Mouse (Mus musculus): Measurements from ENCODE around the gene Myadml2.
"Not testable (repeated sequence)": the region's sequence is repeated elsewhere in the genome, so short reads cannot be mapped to it uniquely, and the experiment has no call there.

Myadml2 gene

DNA sequence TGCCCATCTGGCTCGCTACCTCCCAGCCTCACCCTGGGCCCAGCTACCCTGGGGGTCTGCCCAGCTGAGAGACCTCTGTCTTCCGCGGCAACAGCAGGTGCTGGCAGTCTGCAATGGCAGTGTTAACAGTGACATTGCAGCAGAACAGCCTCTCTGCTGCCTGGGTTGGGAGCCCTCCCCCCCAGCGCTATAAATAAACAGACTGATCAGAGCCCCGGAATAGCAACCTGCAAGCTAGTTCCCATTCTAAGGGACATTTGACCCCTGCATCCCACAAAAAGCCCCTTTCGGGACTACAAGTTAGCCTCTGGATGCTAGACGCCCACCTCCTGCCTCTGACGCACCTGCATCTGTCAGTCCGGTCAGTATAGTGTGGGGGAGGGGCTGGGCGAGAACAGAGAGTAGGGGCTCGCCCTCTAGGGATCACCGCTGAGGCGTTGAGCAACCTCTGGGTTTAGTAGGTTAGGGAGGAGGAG, at the start of gene Myadml2:
Myadml2 (minus strand) TSS at position 158 of the 476 bp plus-strand sequence.
- no peak for DNase-seq (ENCODE audit: low read depth)

GRCm38 (mm10) chr11:120697741-120698140, 49.8 kb upstream of the Myadml2 start:
- DNase-seq (ENCODE audit: low read depth), result no peak

- no peak for DNase-seq (ENCODE audit: low read depth)
Observed at GRCm38 (mm10) chr11:120696568-120696967, 48.6 kb upstream of the Myadml2 start.

DNA sequence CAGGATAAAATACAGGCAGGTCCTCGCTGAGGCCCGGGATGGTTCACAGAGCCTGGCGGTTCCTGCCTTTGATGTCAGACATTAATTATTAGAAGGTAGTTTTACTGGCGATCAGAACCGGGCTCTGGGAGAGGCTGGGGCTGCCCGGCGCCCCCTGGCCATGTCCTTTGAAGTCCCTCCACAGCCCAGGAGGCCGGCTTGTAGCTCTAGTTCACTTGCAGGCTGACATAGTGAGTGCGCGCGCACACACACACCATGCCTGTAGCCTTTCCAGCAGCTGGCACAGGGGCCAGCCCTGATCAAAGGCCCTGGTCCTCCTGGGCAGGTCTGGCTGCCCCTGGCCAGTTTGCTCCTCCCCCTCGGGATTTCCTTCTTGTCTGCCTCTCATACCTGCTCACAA, 47.7 kb upstream of the Myadml2 start:
- DNase-seq (ENCODE audit: low read depth), result no peak

- no peak for DNase-seq (ENCODE audit: low read depth)
Observed at GRCm38 (mm10) chr11:120695184-120695583, 47.2 kb upstream of the Myadml2 start.

DNA sequence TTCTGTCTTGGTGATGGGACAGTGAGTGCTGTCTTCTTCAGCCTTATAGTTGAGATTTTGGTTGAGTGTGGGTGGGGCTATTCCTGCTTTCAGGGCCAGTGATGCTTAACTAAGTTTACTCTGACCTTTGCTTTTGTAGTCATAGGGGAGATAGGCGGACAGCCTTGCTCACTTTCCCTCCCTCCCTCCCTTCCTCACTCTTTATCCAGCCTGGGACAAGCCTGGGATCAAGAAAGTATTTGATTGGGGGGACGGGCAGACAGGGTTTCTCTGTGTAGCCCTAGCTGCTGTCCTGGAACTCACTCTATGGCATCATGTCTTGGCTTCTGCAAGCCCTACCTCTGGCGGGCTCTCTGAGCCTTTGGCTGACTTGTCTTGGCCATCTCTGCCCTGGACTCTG, 45.5 kb upstream of the Myadml2 start:
- no peak for DNase-seq (ENCODE audit: low read depth)

GRCm38 (mm10) chr11:120692471-120693011, 44.6 kb upstream of the Myadml2 start:
- DNase-seq (ENCODE audit: low read depth), result no peak

- DNase-seq (ENCODE audit: low read depth), result no peak
Observed at GRCm38 (mm10) chr11:120689365-120689764, 41.4 kb upstream of the Myadml2 start.

DNA sequence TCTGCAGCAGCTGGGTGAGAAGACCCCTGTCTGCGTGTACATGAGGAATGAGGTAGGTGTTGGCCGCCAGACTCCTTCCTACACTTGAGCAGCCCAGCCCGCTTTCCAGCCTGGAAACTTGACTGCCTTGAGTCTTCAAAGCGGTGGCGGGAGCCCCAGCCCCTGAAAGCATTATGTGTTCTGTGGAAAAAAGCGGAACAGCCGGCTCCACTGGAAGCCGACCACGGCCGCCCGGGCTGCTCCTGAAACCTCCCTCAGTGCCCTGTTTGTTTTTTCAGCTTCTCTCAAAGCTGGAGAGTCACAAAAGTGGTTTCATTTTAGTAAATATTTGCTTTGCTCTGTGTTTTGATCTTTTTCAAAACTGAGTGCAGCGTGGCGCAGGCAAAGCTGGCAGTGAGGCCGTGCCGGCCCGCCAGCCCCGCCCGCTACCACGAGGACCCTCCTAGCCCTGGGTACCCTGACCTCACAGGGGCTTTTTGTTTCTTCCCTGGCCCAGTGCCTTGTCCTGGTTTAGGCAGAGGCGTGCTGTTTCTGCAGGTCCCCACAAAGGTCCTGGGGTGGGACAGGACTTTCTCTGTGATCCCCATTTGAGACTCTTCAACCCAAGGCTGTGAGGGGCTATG, 38.8 kb upstream of the Myadml2 start:
- no peak for DNase-seq (ENCODE audit: low read depth)

GRCm38 (mm10) chr11:120684660-120685059, 36.7 kb upstream of the Myadml2 start:
- no peak for DNase-seq (ENCODE audit: low read depth)

GRCm38 (mm10) chr11:120684086-120684485, 36.1 kb upstream of the Myadml2 start:
- no peak for DNase-seq (ENCODE audit: low read depth)

DNA sequence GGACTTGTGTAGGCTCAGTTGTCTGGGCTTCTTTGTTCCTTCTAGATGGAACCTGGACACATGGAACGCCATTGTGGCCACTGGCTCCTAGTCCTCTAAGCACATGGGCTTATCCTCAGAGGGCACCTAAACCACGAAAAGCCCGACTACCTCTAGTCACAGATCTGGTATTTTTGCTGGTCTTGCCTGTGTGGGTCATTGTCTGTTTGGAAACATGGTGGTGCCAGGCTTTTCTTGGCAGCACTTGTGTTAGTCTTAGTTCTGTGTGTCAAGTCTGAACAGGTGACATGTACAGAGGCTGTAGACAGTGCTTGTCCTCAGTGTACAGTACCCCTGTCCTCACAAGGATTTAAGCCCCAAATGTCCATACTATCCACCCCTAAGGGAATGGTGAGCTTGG, 35.6 kb upstream of the Myadml2 start:
- DNase-seq (ENCODE audit: low read depth), result no peak

DNA sequence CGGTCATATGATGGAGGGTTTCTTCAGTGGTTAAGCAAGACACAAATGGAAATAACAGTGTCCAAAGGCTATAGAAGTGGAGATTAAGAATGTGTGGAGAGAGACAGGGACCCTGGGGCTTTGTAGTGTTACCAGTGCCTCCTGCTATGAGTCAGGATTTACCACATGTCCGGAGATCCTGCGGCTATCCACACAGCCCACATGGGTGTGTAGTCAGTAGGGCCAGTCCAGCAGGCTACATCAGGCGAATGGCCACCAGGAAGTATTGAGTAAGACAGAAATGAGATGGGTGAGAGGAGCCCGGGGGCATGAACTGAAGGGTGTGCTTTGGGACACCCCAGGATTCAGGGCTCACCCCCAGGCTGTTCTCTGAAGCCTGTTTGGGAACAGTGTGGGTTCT, 34.7 kb upstream of the Myadml2 start:
- no peak for DNase-seq (ENCODE audit: low read depth)

GRCm38 (mm10) chr11:120679909-120680308, 32.0 kb upstream of the Myadml2 start:
- DNase-seq (ENCODE audit: low read depth), result no peak

- DNase-seq (ENCODE audit: low read depth), result no peak
Observed at GRCm38 (mm10) chr11:120676951-120677350, 29.0 kb upstream of the Myadml2 start.

- not testable (repeated sequence) for DNase-seq (ENCODE audit: low read depth)
Observed at GRCm38 (mm10) chr11:120675875-120676274, 27.9 kb upstream of the Myadml2 start.

- no peak for DNase-seq (ENCODE audit: low read depth)
Observed at GRCm38 (mm10) chr11:120673594-120674122, 25.7 kb upstream of the Myadml2 start.

- DNase-seq (ENCODE audit: low read depth), result peak; percentile 94
Observed at GRCm38 (mm10) chr11:120672687-120673593, 25.0 kb upstream of the Myadml2 start, which contains the start of gene Aspscr1. Aspscr1 (plus strand) TSS chr11:120672973.

- DNase-seq (ENCODE audit: low read depth), result no peak
Observed at GRCm38 (mm10) chr11:120666617-120667016, 18.7 kb upstream of the Myadml2 start.

GRCm38 (mm10) chr11:120665406-120665805, 17.4 kb upstream of the Myadml2 start:
- DNase-seq (ENCODE audit: low read depth), result no peak

GRCm38 (mm10) chr11:120663714-120664113, 15.8 kb upstream of the Myadml2 start:
- DNase-seq (ENCODE audit: low read depth), result no peak

- no peak for DNase-seq (ENCODE audit: low read depth)
Observed at GRCm38 (mm10) chr11:120662759-120663158, 14.8 kb upstream of the Myadml2 start.

DNA sequence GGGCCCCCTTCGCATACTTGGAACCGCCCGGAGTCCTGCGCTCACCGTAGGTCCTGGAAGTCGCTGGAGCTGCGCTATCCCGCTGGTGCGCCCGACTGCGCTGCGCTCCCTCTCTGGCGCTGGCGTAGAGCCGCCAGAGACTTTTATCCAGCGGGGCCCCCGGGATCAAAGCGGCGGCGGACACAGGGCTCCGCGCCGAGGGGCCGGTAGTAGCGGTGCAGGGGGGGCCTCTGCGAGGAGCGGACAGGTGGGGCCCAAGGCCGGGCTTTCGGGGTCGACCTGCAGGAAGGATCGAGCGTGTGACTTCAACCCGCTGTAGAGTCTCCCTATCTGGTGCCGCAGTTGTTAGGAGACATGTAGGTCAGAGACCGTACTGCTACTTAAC, 13.1 kb upstream of the Myadml2 start, which contains the start of gene Notum:
Notum (minus strand) TSS at position 100 of the 385 bp plus-strand sequence.
- DNase-seq (ENCODE audit: low read depth), result no peak
